Mouse (Mus musculus) spleen, postnatal 14 days (tissue): ENCODE results near the gene Gab1.

Experiments
- DNase-seq, 2 experiments: peaks; one replicate each; pipeline ENCODE4 v3.0.0; 2021 to 2022; ENCODE audit warnings: low spot score in 2 of 2

Gene Gab1

DNA sequence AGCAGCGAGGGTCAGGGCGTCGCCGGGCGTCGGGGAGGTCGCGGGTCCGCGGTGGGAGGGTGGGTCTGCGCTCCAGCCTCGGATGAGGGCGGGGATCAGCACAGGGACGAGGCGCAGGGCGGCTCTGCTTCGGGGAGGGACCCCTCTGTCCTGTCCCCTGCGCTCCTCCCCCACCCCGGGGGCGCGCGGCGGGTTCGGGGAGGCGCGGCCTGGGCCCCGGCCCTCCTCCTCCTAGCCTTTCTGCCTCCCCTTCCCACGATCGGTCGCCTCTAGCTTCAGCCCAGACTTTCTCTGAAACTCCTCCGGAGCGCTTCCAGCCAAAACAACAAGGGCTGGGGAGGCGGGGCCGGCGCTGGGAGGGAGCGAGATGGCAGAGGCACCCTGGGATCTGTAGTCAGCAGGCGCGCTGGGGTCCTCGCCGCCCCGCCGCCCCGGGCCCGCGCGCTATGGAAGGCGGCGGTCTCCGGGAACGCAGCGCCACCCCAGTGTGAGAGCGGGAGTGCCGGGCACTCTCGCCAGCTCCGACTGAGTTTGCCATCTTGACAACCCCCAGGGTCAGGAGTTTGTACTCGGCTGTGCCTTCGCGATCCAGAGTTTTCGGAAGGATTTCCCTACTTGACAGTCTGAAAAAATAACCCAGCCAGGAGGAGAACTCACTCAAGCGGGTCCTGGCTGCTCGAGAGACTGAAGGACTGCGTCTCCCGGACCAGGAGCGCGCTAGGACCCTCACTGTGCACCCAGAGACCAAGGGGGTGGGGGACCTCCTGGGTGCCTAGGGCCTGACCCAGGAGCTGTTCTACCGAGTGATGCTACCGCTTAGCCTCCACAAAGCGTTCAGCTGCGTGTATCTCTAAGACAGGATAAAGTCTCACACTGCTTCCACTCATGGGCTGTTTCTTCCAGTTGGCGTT is at the start of gene Gab1:
Gab1 (minus strand) TSS at position 324 of the 911 bp plus-strand sequence.
- DNase-seq = peak; percentile 21 to 41

DNA sequence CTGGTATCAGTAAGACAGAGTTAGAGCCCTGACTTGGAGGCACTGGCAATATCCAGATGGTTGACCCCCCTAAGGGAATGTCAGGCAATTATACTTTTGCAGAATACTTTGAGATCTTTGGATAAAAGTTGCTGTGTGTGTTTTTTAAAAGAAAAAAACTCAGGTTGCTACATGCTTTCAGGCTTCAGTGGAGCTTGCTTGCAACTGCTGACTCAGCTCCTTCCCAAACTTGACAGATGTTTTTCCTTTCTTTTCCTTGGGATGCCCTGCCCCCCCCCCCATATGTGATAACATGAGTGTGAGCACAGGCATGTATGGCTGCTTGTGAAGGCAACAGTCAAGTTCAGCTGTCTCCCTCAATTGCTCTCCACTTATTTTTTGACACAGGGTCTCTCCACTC is 48.5 kb upstream of the Gab1 start:
- DNase-seq = no peak

DNA sequence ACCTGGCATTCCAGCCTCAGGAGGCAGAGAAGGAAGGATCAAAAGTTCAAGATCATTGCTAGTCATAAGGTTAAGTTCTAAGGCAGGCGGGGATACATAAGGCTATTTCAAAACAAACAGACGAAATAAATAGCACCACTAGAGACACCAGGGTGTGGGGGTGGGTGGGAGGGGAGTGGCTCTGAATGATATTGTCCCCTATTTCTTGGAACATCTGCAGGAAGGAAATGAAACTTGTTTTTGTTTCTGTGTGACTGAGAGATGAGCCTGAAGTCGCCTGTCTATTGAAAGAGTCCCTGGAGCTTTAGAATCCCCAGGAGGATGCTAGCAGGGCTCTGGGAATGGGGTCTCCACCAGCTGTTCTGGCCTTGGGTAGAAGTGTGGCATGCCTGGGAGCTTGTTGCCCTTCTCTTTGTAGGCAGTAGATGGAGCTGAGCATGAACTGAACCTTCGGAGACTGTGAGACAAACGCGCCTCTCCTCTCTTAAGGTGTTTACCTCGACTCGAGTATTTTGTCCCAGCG is 43.5 kb upstream of the Gab1 start:
- no peak for DNase-seq

DNA sequence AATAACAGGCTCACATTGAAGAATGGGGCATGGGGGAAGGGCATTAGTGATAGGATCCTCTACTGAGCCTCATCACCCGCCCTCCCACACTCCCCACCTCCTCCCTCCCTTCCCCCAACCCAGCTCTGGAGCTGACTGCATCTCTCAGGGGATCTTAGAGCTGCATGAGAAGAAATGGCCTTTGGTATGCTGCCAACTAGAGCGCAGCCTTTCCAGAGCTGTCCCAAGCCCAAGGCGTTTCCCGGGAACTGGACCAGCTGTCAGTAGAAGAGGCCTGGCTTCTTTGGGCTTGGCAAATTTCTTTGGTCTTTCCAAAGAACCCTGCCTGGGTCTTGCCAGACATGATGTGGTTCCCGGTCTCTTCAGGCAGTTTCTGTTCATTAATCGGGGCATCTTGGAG is 42.3 kb upstream of the Gab1 start:
- DNase-seq = peak in 1 of 2 experiments; percentile 1

DNA sequence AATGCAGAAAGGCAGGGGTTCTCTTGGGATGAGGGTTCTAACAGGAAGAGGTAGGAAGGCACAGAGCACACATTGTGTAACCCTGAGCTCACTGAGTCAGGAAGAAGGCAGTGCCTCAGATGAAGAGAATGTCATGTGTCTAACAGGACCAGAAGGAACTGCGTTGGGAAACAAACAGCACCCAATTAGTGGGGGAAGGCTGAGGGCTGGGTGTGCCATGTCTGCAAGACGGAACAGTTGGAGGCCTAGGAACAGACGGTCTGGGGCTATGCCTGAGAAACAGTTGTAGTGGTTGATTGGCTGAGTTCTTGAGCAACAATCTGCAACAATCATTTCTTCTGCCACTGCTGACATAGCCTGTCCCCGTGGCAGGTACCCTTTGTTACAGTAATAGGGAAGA is 38.8 kb upstream of the Gab1 start:
- no peak for DNase-seq

DNA sequence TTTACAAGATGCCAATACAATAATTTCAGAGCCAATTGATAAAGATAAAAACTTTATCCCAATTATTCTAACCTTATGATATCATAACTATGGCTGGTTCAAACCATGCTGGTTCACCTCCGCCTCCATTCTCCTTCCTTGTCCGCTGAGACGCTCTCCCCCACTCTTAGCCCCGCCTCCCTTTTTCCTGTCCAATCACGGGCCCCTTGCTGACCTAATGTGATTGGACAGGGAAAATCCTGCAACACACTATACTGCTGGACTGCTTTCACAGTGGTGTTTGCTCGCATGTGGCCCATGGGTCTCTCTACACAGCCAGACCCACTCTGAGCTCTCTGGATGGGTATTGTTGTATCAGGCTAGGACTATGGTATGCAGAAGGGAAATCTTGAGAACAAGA is 38.2 kb upstream of the Gab1 start:
- DNase-seq = no peak

DNA sequence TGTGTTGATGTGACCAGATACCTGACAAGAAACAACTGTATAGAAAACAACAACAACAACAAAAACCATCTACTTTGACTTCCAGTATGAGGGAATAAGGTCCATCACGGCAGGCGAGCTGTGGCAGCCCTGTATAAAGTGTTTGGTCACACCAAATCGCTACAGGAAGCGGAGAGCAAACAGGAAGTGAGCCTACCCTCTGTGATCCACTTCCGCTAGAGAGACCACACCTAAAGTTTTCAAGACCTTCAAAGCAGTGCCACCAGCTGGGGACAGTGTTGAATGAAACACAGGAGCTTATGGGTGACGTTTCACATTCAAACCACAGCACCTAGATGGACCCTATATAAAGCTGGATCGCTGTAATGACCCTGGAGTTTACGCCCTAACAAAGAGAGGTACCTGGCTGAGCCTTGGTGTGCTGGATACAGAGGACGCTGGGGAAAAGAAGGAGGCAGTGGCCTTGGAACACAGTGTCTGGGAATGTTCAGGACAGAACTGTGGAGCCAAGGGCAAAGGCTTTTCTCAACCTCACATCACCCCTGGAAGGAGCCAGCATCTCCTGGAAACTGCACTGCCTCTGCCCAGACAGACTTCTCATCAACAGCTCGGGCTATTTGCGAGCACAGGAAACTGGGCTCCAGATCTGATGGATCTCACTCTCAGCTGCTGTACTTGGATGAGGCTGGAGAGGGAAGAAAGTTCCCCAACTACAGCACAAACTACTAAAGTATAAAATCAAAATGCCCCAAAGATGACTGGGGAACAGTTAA is 36.3 kb upstream of the Gab1 start:
- DNase-seq = no peak

DNA sequence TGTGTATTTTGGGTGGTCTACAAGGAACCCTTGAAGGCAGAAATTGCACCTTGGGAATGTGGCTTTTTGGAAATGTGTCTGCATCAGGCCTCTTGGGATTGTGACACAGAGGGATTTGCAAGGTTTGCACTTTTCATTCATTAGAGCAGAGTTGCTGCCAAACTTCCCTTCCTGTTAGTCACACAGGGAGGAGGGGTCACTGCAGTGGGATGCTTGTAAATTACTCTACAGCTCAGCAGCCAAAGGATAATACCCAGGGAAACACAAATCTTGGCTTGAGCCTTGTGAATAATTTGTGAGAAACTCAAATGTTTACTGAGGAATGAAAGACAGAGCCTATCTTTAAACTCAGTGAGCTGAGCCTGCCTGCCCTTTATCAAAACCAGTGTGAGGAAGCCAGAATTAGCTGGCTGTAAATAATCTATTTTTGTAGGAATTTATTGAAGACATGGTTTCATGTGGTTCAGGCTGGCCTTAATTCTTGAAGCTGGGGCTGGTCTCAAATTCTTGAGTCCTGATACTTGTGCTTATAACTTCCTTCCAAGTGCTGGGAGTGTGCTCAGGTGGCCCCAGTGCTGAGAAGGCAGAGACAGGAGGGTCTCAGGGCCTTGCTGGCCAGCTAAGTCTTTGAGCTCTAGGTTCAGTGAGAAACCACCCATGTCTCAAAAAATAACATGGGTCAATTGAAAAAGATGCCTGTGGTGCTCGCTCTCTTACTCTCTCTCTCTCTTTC is 32.9 kb upstream of the Gab1 start:
- DNase-seq = no peak

DNA sequence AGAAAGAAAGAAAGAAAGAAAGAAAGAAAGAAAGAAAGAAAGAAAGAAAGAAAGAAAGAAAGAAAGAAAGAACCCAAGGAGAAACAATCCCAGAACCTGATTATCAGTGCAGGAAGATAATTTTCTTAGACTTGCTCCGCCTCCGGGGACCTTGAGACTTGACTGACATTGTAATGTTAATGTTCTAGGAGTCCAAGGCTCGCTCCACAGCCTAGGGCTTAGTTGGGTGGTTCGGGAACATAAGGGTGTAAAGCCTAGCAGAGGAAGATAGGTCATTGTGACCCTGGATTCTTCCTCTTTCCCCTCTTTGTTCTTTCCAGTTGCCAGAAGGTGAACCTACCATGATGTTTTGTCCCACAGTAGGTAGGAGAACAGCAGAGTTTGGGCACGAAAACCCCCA is 31.1 kb upstream of the Gab1 start:
- DNase-seq = no peak

DNA sequence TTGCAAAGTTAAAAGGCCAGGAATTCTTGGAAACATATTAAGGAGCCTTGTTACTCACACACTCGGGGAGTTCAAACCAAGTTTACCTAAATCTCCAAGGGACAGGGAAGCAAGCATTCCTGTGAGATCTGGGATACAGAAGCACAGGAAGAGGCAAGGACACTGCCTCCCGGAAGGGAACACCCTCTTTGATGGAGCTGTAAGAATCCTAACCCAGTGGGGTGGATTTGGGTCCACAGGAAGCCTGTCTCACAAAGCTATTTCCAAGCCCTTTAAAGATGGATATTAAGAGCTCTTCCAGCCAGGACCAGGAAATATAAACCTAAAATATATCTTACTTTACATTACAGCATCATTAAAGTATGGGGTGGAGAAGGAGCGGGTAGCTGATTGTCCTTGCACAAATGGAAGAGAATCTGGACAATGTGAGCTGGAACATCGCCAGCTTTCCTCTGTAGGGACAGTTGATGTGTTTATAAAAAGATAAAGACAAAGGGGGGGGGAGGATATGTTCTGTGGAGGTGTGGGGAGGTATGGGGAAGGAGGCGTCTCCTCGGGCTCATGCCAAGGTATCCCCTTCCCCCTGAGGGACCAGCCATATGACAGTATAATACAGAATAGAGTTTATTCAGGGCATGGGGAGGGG is 28.1 kb upstream of the Gab1 start:
- DNase-seq = no peak

DNA sequence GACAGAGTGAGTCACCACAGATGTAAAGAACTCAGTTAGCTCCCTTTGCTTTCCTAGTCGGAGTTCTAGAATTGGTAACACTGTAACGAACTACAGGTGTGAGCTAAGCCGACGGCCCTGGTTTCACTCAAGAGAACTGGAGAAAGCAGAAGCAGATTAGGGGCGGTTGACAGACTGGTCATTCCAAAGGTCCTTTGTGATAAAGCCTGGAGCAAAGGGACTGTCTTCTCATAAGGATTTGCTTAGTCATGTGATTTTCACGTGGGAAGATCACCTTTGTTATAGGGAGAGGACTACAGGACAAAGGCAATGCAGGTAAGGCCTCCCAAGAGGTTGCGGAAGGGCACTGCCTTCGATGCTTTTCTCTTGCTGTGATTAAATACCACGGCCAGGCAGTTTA is 22.0 kb upstream of the Gab1 start:
- DNase-seq = no peak

DNA sequence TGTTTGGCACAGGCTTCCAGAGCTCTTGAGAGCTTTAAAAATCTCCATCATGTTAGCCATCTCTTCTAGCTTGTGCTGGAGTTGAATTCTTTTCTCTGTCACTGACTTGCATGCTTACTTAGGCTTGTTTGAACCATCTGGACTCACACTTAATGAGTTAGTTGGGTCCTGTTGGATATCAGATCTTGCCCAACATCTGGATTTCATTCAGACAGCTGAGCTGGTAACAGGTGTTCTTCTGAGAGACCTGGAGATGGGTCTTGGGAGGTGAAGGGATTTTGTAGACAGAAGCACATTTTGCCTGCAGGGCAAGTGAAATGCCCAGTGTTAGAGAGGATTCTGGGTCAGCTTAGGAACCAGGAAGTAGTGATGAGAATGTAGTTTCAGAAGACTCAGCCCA is 19.0 kb upstream of the Gab1 start:
- DNase-seq = no peak

DNA sequence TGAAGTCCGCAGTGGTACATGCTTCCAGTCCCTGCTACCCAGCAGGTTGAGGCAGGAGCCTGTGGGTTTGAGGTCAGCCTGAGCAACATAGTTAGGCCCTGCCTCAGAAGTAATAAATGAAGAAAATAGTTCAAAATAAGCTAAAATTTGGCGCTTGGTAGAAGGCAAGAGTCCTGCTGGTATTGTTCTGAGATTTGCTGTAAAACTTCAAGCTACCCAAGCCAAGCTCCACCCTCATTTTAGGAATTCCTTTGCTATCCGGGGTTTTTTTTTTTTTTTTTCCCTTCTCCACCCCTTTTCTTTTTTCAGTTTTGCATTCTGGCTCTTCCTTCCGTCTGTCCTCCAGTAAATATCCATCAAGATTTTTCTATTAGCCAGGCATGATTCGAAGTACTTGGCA is 15.7 kb upstream of the Gab1 start:
- DNase-seq = no peak

DNA sequence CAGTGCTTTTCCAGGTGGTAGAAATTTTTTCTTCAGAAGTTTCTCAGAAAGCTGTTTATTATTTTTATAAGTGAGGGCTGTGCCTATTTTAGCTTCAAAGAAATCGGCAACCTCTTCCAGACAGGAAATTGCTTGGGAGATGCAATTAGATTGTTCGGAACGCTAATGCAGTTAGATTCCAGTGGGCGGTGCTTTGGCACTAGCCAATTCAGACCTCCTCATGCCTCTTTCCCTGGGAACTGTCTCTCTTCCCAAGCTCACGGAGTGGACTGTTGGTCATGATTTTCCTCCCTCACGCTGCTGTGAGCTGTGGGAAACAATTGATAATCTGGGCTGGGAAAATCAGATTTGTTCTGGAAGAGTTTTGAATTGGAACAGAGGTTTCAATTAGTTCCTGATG is 15.1 kb upstream of the Gab1 start:
- DNase-seq = no peak

DNA sequence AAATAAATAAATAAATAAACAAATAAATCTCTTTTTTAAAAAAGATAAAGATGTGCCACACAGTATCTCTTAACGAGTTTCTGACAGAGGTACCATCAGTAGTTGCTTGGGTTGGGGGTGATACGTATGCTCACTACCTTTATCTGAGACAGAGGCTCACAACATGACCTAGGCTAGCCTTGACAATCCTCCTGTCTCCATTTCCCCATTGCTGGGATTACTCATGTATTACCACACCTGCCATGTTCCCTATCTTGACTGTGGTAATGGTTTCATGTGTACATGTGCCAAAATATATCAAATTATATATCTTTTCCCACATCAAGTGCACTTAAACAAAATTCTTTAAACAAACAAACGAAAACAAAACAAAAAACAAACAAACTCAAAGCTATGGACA is 14.2 kb upstream of the Gab1 start:
- DNase-seq = no peak

DNA sequence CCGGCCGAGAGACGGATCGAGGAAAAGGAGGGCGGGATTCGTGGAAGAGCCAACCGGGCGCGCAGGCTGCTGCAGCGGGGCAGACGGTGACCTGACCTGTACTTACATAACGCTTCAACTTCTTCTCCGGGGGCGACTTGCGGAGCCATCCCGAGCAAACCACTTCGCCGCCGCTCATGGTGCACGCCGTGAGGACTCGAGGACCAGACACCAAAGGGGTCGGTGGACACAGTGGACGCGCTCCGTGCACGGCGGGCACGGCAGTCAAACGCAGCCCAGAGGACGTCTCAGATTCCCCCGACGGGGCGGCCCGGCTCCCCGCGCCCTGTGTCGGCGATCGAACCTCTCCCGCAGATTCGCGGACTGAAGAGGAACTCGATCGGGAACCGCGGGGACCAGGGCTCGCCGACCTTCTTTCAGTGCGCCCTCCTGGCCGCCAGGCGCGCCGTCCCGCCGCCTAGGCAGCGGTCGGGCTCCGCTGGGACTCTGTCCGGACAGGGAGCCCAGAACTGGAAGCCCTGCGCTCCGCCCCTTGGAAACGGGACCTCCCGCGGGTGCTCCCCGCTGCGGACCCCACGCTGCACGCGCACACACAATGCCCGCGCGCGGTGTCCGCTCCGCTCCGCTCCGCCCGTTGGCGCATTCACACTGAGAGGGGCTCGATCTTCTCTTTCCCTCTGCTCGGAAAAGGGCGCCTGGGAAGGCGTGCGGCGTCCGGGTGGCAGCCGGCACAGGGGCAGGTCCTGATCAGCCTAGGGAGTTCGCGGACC is 708 bp downstream of the Gab1 start:
- peak in 1 of 2 experiments; percentile 23 for DNase-seq

DNA sequence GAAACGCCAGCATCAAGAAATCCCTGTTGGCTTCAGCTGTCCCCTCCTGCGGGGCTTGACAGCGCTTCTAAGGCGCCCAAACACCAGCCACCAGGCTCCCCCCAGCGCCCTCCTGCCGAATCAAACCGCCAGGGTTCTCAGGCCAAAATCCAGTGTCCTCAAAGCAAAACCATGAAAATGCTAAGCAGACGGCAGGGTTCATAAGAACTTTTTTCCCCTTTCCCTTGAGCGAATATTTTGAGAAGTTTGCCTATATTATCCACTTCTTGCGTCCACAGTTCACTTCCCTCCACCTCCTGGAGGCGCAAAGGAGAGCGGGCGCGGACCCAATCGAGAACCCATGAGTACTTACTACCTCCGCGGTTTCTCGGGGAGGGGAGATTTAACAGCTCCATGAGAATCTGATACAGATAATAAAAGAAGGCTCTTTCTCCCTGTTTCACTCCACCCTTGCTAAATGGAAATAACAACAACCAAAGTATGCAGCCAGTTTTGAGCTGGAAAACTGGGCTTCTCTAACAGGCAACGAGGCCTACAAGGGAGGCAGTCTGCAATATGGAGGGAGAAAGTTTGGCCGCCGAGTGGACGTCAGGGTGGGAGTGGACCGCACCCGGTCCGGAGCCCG is 1.4 kb downstream of the Gab1 start:
- no peak for DNase-seq

DNA sequence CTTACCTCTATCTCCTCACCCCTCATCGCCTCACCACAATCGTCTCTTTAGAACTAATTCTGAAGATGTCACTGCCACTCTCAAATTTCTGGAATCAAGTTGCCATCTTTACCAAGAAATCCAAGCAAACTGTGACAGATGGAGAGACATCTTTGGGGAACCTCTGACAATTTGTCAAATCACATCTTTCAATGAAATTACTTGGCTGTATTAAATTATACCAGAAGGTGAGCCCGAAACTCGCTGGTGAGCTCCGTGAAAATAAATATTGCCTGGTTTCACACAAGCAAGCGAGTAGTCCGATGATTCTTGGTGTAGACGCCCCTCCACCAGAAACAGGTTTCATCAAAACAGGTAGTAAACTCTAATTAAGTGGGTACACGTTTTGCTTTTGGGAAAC is 2.2 kb downstream of the Gab1 start:
- no peak for DNase-seq

DNA sequence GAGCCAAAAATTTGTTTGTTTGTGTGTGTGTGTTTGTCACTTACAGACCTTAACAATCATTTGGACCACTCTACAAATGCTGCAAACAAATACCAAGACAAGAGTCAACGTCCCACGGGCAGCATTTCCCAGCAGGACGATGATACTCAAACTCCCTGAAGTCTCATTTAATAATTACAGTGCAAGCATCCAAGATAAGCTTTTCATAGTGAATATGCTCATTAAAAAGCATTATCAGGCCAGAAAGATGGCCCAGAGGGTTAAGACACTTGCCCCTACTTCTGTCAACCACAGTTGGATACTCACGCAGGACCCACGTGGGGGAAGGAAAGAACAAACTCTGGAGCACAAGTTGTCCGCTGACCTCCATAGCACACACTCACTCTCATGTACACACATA is 4.8 kb downstream of the Gab1 start:
- DNase-seq = no peak

DNA sequence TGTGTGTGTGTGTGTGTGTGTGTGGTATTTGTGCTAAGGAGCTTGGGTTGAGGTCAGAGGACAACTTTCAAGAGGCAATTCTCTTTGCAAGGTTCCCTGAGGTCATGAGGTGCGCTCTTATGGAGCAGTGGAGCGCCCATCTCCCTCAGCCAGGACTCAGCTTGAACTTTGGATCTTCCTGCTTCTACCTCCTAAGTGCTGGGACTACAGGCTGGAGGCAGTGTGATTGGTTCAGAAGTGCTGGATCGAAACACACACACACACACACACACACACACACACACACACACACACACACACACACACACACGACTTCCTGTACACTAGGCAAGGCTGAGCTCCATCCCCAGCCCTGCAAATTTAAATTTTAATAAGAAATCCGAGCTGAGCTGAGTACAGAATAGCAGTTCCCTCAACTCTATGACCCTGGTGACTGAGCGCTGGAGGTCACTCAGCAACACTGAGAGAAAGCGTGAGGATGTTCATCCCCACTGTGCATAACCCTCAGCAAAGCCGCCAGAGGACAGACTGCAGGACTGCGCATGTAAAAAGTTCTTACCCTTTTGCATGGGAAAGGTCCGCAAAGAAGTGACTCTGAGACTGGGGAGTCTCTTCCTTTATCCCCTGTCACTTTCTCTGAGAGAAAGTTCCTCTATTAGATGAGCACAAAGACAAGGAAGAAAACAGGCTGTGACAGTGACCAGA is 6.4 kb downstream of the Gab1 start:
- DNase-seq = no peak
